In the genomic region with DNA sequence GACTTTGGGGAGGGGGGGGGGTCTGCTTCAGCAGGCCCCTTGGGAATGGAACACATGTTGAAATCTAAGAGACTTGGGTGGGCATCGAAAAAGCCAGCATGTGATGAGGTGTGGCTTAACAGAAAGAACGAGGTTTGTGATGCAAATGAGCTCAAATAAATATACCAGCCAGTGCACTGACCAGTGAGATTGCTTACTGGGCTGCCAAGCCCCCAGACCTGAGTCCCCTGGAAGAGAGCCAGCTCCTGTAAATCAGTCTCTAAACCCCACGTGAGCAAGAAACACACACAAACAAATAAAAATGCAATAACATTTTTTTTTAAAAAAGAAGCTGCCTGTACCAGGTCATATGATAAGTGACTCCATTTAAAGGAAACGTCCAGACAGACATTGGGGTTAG, we compare ENCODE assay signal across 14 mouse cellular contexts. TPM values are rescaled to one million over a fixed set of nuclear protein-coding genes. Genes with fewer than 3 reads are reported as not detected.
A peak's percentile ranks its signal among the peaks of the same experiment; 100 is the strongest.
DNase-seq lines count a peak whose midpoint lies in the region; ATAC-seq and TF ChIP-seq lines count a peak whose summit lies in the region.
"Had no signal": no experiment of that assay in that cellular context is flagged by ENCODE, and none has a peak within 500 bp of the region (broad histone marks: within the 10 kb centered on the region; RNA-seq: fewer than 3 reads in every experiment).

No protein-coding gene starts in this region.

- H3K27me3 ChIP-seq in liver, embryonic 13.5 days = peaks cover 31% of the 10 kb centered on the region
- H3K27me3 ChIP-seq in liver, embryonic 12.5 days (replicated peaks) = peaks cover 57% of the 10 kb centered on the region
- peaks cover 41% of the 10 kb centered on the region for H3K27me3 ChIP-seq in embryonic facial prominence, embryonic 10.5 days (replicated peaks; ENCODE audit: low read depth, poor library complexity, severe bottlenecking)
- H3K27me3 ChIP-seq in neural tube, embryonic 15.5 days (replicated peaks) = 0 out of 2 replicates have a peak, but pooled peaks cover 3% of the 10 kb centered on the region
- H3K27me3 ChIP-seq: heart, embryonic 12.5 days; limb, embryonic 13.5 days had no signal

- H3K4me1 ChIP-seq in liver, embryonic 13.5 days (replicated peaks) = peaks cover 65% of the 10 kb centered on the region
- H3K4me1 ChIP-seq in liver, embryonic 12.5 days = peaks cover 53% of the 10 kb centered on the region
- peaks cover 74% of the 10 kb centered on the region for H3K4me1 ChIP-seq in embryonic facial prominence, embryonic 10.5 days
- H3K4me1 ChIP-seq in neural tube, embryonic 15.5 days = peaks cover 29% of the 10 kb centered on the region

- H3K4me3 ChIP-seq in gastrocnemius, adult 2 months = no peak overlapping the region
- no peak overlapping the region for H3K4me3 ChIP-seq in liver, embryonic 13.5 days (replicated peaks)
- no peak overlapping the region for H3K4me3 ChIP-seq in liver, embryonic 12.5 days
- H3K4me3 ChIP-seq in embryonic facial prominence, embryonic 10.5 days = no peak overlapping the region
- H3K4me3 ChIP-seq in neural tube, embryonic 15.5 days (replicated peaks) = no peak overlapping the region
- H3K4me3 ChIP-seq: heart, embryonic 12.5 days; limb, embryonic 13.5 days; megakaryocyte, embryonic 14.5 days; myocyte had no signal

- no peak for ATAC-seq in liver, embryonic 13.5 days (ENCODE audit: low read depth)
- no peak for ATAC-seq in liver, embryonic 12.5 days
- no peak for ATAC-seq in neural tube, embryonic 15.5 days (ENCODE audit: low FRiP score)
- ATAC-seq in megakaryocyte, adult 5-6 weeks (ENCODE audit: poor library complexity, severe bottlenecking) = no peak
- ATAC-seq: hindbrain, postnatal 0 days had no signal

- no peak for DNase-seq in gastrocnemius, adult 2 months
- DNase-seq in gastrocnemius, adult 8-10 months (ENCODE audit: low spot score in 2 of 2) = no peak
- no peak for DNase-seq in liver, embryonic 13.5 days
- no peak for DNase-seq in embryonic facial prominence, embryonic 10.5 days (ENCODE audit: low spot score)
- DNase-seq in layer of hippocampus, postnatal 10 days (ENCODE audit: low spot score in 2 of 2) = no peak
- DNase-seq: adrenal gland, adult 8-10 months had no signal

- H3K27ac ChIP-seq in gastrocnemius, adult 2 months = peak overlapping the region; percentile 72
- 0 out of 2 replicates have a peak overlapping the region, but pooled peaks have one; percentile 61 for H3K27ac ChIP-seq in liver, embryonic 13.5 days
- H3K27ac ChIP-seq in liver, embryonic 12.5 days = no peak overlapping the region
- H3K27ac ChIP-seq in embryonic facial prominence, embryonic 10.5 days (replicated peaks) = peak overlapping the region; percentile 44; the same call in 1 of the 2 replicates
- peak overlapping the region; percentile 18; the same call in 1 of the 2 replicates for H3K27ac ChIP-seq in neural tube, embryonic 15.5 days (replicated peaks)
- H3K27ac ChIP-seq: hindbrain, postnatal 0 days; limb, embryonic 13.5 days had no signal

- no peaks in the 10 kb centered on the region for H3K36me3 ChIP-seq in liver, embryonic 13.5 days
- H3K36me3 ChIP-seq in liver, embryonic 12.5 days = no peaks in the 10 kb centered on the region
- H3K36me3 ChIP-seq in embryonic facial prominence, embryonic 10.5 days (replicated peaks) = no peaks in the 10 kb centered on the region
- no peaks in the 10 kb centered on the region for H3K36me3 ChIP-seq in neural tube, embryonic 15.5 days
- H3K36me3 ChIP-seq: limb, embryonic 13.5 days had no signal

- H3K9ac ChIP-seq in liver, embryonic 13.5 days = no peak overlapping the region
- H3K9ac ChIP-seq in liver, embryonic 12.5 days = no peak overlapping the region
- no peak overlapping the region for H3K9ac ChIP-seq in neural tube, embryonic 15.5 days (replicated peaks)
- H3K9ac ChIP-seq: heart, embryonic 12.5 days; limb, embryonic 13.5 days had no signal

- intact Hi-C loops in gastrocnemius, adult 2 months (cut with DNase I) = no loop called here

- no peaks in the 10 kb centered on the region for H3K9me3 ChIP-seq in liver, embryonic 13.5 days (replicated peaks)
- no peaks in the 10 kb centered on the region for H3K9me3 ChIP-seq in liver, embryonic 12.5 days (replicated peaks)
- H3K9me3 ChIP-seq in embryonic facial prominence, embryonic 10.5 days = no peaks in the 10 kb centered on the region
- no peaks in the 10 kb centered on the region for H3K9me3 ChIP-seq in neural tube, embryonic 15.5 days (replicated peaks)
- H3K9me3 ChIP-seq: heart, embryonic 12.5 days; limb, embryonic 13.5 days; megakaryocyte, embryonic 14.5 days had no signal

- TF ChIP-seq CTCF in gastrocnemius, adult 2 months (IDR thresholded peaks at IDR 0.05) = no peak

- WGBS in liver, embryonic 13.5 days (ENCODE audit: insufficient replicate concordance) = 50% methylated on average over 4 of the region's 4 CpGs
- WGBS in liver, embryonic 12.5 days (ENCODE audit: insufficient replicate concordance) = 55% methylated on average over 4 of the region's 4 CpGs
- WGBS in embryonic facial prominence, embryonic 10.5 days = 65% methylated on average over 4 of the region's 4 CpGs
- 21% methylated on average over 4 of the region's 4 CpGs for WGBS in neural tube, embryonic 15.5 days

- H3K4me2 ChIP-seq in liver, embryonic 13.5 days = no peak overlapping the region
- H3K4me2 ChIP-seq in liver, embryonic 12.5 days = no peak overlapping the region
- H3K4me2 ChIP-seq in neural tube, embryonic 15.5 days = no peak overlapping the region
- H3K4me2 ChIP-seq: heart, embryonic 12.5 days; limb, embryonic 13.5 days had no signal

RNA-seq across cellular contexts. Expression of a gene that starts 17.5 kb away (rescaled TPM):
- under 1 TPM; 0.66 to 0.75 TPM for total RNA-seq in gastrocnemius, adult 2 months (2021)
- under 1 TPM; 0.22 to 0.86 (median 0.72) TPM for total RNA-seq in gastrocnemius, adult 8-10 months (2022)
- polyA plus RNA-seq in liver, embryonic 13.5 days (2015; fragmentation: Nextera tagmentation; extraction: Ambion mirVana) = 13.5 and 16.4 TPM in 2 replicates
- polyA plus RNA-seq in liver, embryonic 12.5 days (2016; fragmentation: Nextera tagmentation; extraction: Ambion mirVana) = 14.0 and 15.5 TPM in 2 replicates
- 9.5 and 9.7 TPM in 2 replicates for polyA plus RNA-seq in embryonic facial prominence, embryonic 10.5 days (2016; fragmentation: Nextera tagmentation; extraction: Ambion mirVana)
- polyA plus RNA-seq in neural tube, embryonic 15.5 days (2015; fragmentation: Nextera tagmentation; extraction: Ambion mirVana) = 5.9 and 11.0 TPM in 2 replicates
- total RNA-seq in layer of hippocampus, postnatal 10 days (2021) = 1 to 10 TPM; 7.7 TPM
- total RNA-seq in megakaryocyte, adult 5-6 weeks (2015) = 16.8 and 18.7 TPM in 2 replicates
- 13.5 and 18.7 TPM in 2 replicates for total RNA-seq in megakaryocyte, adult 5-6 weeks (2017)
- polyA plus RNA-seq: myocyte had no signal

RNA-seq across cellular contexts. Expression of a gene that starts 51.7 kb away (rescaled TPM):
- not detected for total RNA-seq in gastrocnemius, adult 2 months (2021)
- not detected for total RNA-seq in gastrocnemius, adult 8-10 months (2022)
- polyA plus RNA-seq in liver, embryonic 13.5 days (2015; fragmentation: Nextera tagmentation; extraction: Ambion mirVana) = 0.32 and 0.41 TPM in 2 replicates
- 0.61 and 0.96 TPM in 2 replicates for polyA plus RNA-seq in liver, embryonic 12.5 days (2016; fragmentation: Nextera tagmentation; extraction: Ambion mirVana)
- 0.50 and 1.0 TPM in 2 replicates for polyA plus RNA-seq in embryonic facial prominence, embryonic 10.5 days (2016; fragmentation: Nextera tagmentation; extraction: Ambion mirVana)
- 4.5 and 4.8 TPM in 2 replicates for polyA plus RNA-seq in neural tube, embryonic 15.5 days (2015; fragmentation: Nextera tagmentation; extraction: Ambion mirVana)
- 1 to 10 TPM; 2.1 to 3.5 TPM for total RNA-seq in layer of hippocampus, postnatal 10 days (2021)
- total RNA-seq in megakaryocyte, adult 5-6 weeks (2015) = 0.41 TPM in 1 of 2 replicates, not detected in the other
- 0.41 TPM in 1 of 2 replicates, not detected in the other for total RNA-seq in megakaryocyte, adult 5-6 weeks (2017)

Comparison
In these comparisons a context has a peak if more than half of its experiments do, and no peak if none do; other contexts are left out.
1. RNA of a gene that starts 17.5 kb away (total RNA-seq): 13.5 to 18.7 TPM in megakaryocyte, adult 5-6 weeks and 7.7 TPM in layer of hippocampus, postnatal 10 days; 0.22 to 0.86 TPM in gastrocnemius, adult 8-10 months and 0.66 to 0.75 TPM in gastrocnemius, adult 2 months; every median in the first group is over 4 times any median in the second.